Mouse (Mus musculus) liver, postnatal 0 days (tissue): ENCODE results near the gene Ift122.

ENCODE experiments used
- CTCF ChIP-seq: sonication (generic); IDR thresholded peaks from 2 replicates; pipeline ENCODE4 v1.5.1; 2016; ENCODE audit warnings: antibody characterized with exemption, low read depth
- EP300 ChIP-seq: IDR thresholded peaks from 2 replicates; pipeline ENCODE4 v1.6.1; 2016; ENCODE audit warnings: antibody characterized with exemption, low read depth, mild to moderate bottlenecking

DNA sequence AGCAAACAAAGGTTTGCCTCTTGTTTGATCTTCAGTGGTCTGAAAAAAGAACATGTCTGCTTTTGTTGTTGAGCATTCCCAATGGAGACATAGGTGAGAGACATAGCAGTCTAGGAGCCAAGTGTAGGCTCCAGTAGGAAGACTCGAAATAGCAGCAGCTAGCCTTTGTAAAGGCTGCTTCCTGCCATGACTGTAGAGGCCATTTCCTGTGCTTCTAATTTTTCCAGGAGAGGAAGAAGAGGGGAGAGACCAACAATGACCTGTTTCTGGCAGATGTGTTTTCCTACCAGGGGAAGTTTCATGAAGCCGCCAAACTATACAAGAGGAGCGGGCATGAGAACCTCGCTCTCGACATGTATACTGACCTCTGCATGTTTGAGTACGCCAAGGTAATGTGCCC lies 52.3 kb downstream of the Ift122 start:
- TF ChIP-seq CTCF (no peak), EP300 (no peak)
